Mouse (Mus musculus): Measurements from ENCODE around the gene Gm28551.
"Not testable (repeated sequence)": the region's sequence is repeated elsewhere in the genome, so short reads cannot be mapped to it uniquely, and the experiment has no call there.

Gm28551 gene

DNA sequence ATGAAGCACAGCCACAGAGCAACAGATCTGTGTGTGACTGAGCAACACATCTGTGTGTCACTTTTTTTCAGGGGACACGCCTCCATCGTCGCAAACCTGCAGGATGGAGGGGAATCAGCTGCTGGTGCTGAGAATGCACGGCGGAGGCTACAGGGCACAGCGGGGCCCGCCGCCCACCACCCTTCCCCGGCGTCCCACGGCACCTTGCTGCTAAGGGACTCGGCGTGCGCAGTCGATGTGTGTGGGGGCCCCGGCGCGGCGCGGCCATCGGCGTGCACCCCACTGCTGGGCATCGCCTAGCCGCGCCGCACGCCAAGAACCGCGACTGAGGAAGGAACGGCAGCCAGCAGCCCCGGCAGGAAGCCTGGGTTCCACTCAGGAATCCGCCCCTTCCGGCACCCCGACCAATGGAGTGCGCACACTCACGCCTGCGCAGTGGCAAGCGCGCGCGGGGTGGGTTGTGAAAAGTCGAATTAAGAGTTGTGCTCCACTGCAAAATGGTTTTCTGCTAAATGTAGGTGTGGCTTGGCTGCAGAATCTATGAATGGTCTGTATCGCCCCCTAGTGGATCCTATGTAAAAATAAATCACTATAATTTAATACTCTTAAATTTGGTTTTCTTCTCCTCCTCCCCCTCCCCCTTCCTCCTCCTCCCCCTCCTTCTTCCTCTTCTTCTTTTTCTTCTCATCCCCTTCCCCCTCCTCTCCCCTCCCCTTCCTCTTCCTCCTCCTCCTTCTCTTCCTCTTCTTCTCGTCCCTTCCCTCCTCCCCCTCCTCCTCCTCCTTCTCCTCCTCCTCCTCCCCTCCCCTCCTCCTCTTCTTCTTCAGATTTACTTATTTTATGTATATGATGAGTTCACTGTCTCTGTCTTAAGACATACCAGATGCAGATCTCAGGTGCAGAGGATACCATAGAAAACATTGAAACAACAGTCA, at the start of gene Gm28551, which contains the start of the genes Asdurf and Asnsd1:
Gm28551 (minus strand) TSS at position 341 of the 935 bp plus-strand sequence.
Asdurf (minus strand) TSS at position 293 of the 935 bp plus-strand sequence.
Asnsd1 (minus strand) TSS at position 426 of the 935 bp plus-strand sequence.
- DNase-seq (ENCODE audit: low read depth, low spot score): peak; percentile 98

DNA sequence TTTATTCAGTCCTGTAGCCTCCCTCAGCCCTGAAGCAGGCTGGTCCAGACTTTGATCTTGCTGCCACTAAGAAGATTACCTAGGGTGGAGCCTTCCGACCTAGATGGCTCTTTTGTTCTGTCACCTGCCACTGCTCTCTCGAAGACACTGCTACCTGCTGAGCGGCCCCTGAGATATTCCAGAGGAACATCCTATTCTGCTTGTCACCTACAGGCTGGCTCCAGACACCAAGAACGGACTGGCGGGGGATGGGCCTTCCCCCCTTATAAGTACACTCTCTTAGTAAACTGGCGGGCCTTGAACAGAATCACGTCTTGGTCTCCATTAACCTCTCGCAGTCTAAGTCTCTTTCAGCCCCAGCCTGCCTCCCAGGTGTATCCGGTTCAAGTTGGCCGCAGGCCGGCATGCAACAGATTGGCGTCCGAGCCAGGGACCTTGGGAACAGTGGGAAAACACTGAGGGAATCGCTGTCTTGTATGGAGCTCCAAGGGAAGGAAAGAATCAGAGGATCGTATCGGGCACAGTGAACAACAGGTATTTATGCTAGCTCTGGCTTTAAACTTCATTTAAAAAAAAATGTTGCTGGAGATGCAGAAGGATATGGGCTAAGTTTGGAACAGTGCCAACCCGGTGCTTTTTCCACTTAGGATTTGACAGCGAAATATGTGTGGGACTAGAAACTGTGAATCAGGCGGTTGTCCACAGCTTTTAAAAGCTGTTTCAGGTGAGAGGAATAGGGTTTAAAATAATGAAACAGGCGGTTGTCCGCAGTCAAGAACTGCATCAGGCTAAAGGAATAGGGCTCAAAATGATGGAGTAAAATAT, 41.7 kb upstream of the Gm28551 start:
- not testable (repeated sequence) for DNase-seq (ENCODE audit: low read depth, low spot score)

DNA sequence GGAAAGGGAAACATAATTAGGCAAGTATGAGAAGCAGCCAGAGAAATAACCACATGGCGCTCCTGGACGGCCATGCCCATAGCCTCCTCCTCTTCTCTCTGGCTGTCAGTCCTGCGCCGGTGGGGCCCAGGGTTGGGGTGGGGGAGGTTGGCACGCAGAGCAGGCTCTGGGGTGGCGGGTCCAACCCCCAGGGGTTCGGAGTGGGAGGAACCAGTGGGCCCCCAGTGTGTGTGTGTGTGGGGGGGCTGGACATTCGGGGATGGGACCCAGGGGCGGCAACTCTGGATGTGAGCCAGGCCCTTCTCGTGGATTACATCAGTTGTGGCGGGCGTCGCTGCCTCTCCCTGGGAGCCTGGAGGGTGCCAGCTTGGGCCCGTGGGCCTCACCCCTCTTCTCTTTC, 36.3 kb upstream of the Gm28551 start:
- DNase-seq (ENCODE audit: low read depth, low spot score): no peak

DNA sequence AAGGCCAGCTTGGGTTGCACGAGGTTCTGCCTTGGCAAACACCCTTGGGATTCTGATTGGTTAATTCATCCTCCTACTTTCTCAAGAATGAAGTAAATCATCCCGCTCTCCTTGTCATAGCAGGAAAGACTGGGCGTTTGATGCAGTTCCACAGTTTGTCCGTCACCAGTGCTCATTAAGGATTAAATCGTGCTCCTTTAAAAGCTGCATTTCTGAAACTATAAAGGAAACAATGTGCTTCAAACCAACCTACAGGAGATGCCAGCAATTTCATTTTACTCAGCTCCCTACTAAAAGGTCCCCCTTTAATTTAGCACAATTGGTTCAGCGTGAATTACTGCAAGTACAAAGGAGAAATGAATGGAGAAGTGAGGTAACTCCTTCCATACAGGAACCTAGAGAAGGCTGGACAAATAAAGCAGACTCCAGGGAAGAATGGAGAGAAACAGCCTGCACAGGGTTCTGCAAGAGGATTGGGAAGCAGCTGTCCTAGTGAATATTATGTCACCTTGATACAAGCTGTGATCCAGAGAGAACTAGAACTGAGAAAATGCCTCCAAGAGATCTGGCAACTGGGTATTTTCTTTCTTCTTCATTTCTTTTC, 31.7 kb upstream of the Gm28551 start:
- no peak for DNase-seq (ENCODE audit: low read depth, low spot score)

DNA sequence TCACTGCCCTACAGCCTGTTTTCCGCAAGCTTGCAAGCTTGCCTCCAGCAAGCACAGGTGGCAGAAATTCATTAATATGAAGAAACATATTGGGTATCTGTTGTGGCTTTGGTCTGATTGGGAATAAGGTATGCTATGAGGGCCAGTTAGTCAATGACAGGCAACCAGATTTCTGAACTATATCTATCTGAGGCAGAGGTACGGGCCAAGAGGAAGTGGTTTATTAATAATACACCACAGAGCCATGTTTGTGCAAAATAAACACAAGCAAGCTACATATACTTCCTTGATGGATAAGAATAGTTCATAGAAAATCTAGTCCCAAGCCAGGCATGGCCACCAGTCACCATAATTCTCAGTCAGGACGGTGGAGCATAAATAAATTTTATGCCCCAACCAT, 25.3 kb upstream of the Gm28551 start:
- no peak for DNase-seq (ENCODE audit: low read depth, low spot score)

DNA sequence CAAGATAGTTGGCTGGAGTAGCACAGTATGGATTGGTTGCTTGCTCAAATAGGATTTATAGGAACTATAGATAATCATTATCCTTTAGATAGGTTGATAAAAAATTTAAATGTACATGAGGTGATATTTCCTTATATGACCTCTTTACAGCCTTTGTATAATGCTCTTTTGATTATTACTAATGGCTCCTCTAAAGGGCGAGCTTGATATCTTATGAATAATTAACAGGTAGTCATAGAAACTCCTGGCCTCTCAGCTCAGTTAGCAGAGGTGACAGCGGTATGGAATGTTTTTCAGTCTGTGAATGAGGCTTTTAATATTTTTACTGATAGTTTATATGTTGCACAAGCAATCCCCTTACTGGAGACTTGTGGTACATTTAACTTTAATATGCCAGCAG, 23.5 kb upstream of the Gm28551 start:
- not testable (repeated sequence) for DNase-seq (ENCODE audit: low read depth, low spot score)

DNA sequence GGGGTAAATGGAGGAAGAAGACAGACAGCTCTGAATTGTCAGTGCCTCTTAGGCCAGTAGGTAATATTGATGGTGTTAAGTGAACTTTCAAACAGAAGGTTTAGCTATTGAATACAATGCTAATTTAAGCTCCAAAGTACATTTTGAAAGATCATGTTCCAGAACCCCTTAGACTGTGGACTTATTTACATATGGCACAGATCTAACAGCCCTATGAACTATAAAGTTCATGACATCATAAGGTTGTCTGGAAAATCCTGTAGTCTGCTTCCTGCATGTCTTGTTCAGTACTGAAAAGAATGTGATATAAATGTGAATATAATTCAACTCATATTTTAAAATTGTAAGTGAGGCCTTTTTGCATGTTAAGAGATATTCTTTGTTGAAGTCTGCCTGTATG, 6.5 kb upstream of the Gm28551 start:
- DNase-seq (ENCODE audit: low read depth, low spot score): no peak

DNA sequence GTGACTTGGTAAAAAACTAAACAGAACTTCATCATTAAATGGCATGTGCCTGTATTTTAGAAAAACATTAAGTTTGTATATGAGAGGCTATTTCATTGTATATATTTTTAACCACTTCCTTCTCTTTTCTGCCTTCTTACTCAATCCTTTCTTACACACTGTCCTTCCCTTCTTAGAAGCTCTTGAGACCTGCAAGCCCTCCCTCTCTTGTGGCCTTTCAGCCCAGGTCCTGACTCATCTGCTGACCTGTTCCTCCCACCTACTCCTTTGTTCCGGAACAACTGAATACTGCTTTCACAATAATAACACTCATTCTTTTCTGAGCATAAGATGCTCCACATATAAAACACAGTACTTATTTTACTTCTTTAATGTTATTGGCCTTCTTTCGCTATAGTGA, 11.4 kb downstream of the Gm28551 start:
- no peak for DNase-seq (ENCODE audit: low read depth, low spot score)

DNA sequence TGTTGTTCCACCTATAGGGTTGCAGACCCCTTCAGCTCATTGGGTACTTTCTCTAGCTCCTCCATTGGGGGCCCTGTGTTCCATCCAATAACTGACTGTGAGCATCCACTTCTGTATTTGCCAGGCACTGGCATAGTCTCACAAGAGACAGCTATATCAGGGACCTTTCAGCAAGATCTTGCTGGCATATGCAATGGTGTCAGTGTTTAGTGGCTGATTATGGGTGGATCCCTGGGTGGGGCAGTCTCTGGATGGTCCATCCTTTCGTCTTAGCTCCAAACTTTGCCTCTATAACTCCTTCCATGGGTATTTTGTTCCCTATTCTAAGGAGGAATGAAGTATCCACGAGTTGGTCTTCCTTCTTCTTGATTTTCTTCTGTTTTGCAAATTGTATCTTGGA, 15.1 kb downstream of the Gm28551 start:
- not testable (repeated sequence) for DNase-seq (ENCODE audit: low read depth, low spot score)

DNA sequence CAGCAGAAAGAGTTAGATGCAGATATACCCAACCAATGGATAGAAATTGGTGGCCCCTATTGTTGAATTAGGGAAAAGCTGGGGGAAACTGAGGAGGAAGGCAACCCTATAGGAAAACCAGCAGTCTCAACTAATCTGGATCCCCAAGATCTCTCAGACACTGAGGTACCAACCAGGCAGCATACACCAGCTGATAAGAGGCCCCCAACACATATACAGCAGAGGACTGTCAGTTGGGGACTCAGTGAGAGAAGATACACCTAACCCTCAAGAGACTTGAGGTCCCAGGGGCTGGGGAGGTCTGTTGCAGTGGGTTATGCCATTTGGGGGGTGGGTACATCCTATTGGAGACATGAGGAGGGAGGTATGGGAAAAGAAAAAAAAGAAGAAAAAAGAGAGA, 17.0 kb downstream of the Gm28551 start:
- DNase-seq (ENCODE audit: low read depth, low spot score): no peak

DNA sequence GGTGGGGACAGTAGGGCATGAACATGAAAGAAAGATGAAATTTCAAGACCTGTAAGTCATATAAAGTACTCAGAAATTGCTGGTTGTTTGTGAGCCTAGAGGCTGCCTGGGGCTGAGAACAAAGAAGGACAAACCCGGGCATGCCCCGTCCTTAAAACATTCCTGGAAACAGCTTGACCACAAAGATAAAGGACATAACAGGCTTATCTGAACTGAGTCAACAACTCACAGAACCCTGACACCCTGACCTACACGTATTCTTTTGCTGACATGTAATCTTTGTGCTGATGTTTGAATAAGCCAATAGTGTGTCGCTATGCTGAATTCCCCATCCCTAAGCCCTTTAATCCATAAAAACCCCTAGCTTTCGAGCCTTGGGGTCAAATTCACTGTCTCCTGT, 18.9 kb downstream of the Gm28551 start:
- DNase-seq (ENCODE audit: low read depth, low spot score): not testable (repeated sequence)

DNA sequence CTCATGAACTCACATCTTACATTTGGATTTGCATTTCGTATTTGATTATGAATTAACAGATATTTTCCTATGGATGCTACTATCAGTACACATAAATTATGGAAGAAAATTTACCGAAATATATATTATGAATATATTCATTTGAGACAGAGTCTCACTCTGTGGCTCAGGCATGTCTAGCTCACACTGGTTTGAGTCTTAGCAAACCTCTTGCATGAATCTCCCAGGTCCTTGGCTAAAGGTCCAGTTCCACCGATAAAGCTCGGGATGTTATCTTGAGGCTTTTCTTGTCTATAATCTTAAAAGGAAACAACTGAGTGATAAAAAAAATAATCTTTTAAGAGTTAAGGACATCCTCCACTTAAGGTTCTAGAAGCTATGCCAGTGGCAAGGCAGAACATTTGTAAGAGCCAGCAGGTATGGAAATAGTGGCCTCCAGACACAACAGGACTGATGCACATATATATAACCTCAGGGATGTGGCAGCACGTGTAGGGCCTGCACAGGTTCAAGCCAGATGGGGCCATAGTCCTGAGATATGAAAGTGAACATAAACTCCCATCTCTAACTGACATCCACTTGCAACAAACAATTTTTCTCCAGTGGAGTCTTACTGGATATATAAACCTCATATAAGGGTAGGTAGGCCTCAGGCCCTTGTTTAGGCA, 27.5 kb downstream of the Gm28551 start:
- DNase-seq (ENCODE audit: low read depth, low spot score): no peak

DNA sequence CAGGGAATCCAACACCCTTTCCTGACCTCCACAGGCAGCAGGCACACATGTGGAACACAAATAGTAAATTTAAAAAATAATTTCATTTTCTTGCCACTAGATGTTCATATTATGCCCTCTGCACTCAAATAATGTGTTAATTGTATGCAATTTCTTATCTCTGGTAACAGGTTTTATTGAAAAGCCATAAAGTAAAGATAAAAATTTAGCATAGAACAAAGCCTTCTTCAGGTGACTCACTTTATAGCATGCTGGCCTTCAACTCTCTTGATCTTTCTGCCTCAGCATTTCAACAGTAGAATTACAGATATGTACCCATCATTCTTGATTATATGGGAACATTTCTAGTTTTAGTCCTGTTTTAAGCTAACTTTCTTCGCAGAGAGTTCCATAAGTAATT, 28.2 kb downstream of the Gm28551 start:
- no peak for DNase-seq (ENCODE audit: low read depth, low spot score)

DNA sequence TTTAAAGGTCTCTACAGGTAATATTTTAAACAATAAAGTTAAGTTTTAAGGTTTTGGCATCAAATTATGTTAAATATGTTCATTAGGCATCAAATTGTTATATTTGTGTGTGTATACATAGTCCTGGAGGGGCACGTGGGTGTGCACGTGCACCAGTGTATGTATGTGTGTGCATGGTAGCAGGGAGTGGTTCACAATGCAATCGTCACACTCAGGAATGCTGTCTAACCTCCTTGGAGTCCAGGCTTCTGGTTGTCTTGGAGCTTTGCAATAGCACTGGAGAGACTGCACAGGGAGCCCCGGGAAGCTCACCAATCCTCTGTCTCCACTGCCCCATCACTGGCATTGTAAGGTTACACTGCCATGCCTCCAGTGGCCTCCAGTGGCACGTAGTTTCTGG, 29.2 kb downstream of the Gm28551 start:
- no peak for DNase-seq (ENCODE audit: low read depth, low spot score)

DNA sequence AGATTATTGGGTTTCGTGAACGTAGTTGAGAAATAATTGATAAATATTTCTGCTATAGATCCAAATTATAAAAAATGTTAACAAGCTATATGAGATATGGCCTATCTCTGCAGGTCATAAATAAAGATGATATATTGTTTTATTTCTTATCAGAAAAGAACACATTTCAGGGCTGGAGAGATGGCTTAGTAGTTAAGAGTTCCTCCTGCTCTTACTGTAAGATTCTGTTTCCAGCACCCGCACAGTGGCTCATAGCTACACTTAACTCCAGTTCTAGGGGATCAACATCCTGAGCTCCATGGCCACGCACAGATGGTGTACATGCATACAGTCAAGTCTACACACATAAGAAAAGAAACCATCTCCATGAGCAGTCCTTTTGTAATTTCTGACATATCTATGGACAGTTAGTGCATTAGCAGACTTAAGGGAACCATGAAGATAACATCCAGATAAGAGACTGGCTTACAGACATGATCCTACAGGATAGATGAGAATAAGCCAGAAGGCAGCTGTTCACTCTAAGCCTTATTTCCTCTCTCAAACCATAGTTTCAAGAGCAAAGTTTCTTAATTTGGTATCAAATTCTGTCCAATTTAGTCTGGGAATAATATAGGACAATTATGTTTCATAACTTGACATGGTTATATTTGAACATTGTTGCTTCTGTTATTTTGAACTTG, 30.7 kb downstream of the Gm28551 start:
- DNase-seq (ENCODE audit: low read depth, low spot score): no peak

DNA sequence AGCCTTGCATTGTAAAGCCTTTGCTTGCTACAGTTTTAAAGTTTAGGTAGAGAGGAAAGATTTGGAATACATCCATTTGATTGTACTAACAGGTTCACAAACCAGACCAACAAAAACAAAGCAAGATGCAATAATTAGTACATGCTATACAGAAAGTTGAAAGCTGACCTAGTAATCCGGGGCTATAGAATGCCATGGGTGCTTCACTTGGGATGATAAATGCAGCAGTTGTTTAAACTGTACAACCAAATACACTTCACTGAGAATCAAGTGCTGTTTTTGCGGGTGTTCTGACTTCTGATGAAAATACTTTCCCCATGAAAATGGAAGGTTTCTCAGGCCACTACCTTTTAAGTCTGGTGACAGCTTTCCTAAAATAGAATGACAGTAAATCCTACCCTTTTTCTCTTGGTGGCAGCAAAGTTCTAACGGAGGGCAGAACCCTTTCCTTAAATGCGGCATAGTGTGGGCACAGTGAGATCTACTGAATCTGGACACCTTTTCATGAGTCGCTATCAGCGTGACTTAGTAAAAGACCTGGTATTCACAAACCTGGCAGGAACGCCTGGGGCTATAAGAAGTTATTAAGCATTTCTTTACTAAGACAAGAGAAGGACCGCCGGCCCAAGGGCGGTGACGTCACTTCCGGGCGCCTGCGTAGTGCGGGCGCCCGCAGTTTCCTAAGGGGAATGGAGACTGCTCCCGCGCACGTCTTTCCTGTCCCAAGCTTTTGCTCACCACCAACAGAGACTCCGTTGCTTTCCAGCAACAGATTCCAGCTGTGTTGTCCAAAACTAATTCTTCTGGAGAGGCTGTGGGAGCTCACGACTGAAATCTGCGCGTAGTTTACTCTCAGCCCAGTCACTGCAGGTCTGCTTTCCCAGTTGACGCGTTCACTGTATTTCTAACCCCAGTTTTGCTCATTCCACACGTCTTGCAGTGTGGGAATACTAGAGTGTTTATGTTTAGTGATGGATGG, 39.2 kb downstream of the Gm28551 start, which contains the start of gene Osgepl1:
Osgepl1 (plus strand) TSS at position 636 of the 979 bp plus-strand sequence.
- peak; percentile 90 for DNase-seq (ENCODE audit: low read depth, low spot score)

DNA sequence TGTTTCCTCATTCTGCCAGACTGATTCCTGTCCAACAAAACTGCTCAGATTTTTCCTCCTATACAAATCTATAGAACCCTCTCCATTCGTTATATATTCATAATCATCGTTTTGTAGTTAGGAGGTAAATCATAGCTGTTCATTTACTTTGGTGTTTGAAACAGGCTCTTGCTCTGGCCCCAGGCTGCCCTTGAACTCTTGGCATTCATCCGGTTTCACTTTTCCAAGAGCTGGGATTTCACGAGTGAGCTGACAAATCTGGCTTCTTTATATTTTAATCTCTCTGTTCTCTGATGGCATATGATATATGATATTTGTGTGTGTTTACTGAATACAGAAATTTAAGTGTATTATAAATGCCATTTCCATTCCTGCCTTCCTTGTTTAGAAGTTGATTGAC, 52.0 kb downstream of the Gm28551 start:
- no peak for DNase-seq (ENCODE audit: low read depth, low spot score)

DNA sequence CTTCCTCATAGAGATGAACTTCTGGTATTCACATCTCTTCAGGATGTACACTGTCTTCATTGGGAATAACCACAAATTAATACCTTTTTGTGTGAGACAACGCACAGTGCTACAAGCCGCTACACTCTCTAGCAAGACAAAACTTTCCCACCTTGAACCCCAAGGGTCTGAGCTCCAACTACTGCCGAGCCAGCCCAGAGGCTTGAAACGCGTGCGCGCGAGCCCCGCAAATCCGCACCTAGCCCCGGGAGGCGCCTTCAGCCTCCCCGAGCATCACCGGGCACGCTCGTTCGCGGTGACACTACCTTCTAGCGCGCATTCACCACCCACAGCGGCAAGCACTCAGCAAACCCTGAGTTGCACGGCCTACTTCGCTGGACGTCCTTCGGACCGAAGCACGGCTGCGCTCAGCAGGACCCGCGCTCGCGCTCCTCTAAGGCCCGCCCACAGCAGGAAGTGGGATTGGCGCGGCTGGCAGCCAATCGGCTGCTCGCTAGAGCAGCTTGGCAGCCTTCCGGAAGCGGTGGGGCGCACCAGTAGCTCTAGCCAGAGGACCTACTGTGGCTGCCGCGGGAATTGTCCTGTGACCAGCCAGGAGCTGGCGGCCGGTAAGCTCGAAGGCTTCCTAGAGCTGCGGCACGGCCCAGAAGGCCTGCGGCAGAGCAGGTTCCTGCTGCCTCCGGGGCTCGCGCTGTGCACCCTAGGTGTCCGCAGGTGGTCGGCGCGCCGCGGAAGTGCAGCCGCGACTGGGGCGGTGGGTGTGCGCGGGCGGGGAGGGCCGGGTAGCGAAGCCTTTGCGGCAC, 55.7 kb downstream of the Gm28551 start, which contains the start of the genes Pms1, Ormdl1 and Gm28778:
Pms1 (minus strand) TSS at position 438 of the 803 bp plus-strand sequence.
Ormdl1 (plus strand) TSS at position 515 of the 803 bp plus-strand sequence.
Gm28778 (plus strand) TSS at position 531 of the 803 bp plus-strand sequence.
- DNase-seq (ENCODE audit: low read depth, low spot score): peak; percentile 94
